Mouse (Mus musculus) cerebellum, postnatal 4 days (tissue): ENCODE data around the gene Mcub.

Experiments used
- DNase-seq, 2 experiments: peaks; one replicate each; pipeline ENCODE4 v3.0.0; 2022; ENCODE audit warnings: low spot score in 2 of 2, mixed read lengths in 1 of 2

The Mcub gene

GRCm38 (mm10) chr3:129949158-129949773 is 20.7 kb downstream of the Mcub start:
- DNase-seq: no peak

- no peak for DNase-seq
Observed at GRCm38 (mm10) chr3:129948359-129948758, 21.6 kb downstream of the Mcub start.

DNA sequence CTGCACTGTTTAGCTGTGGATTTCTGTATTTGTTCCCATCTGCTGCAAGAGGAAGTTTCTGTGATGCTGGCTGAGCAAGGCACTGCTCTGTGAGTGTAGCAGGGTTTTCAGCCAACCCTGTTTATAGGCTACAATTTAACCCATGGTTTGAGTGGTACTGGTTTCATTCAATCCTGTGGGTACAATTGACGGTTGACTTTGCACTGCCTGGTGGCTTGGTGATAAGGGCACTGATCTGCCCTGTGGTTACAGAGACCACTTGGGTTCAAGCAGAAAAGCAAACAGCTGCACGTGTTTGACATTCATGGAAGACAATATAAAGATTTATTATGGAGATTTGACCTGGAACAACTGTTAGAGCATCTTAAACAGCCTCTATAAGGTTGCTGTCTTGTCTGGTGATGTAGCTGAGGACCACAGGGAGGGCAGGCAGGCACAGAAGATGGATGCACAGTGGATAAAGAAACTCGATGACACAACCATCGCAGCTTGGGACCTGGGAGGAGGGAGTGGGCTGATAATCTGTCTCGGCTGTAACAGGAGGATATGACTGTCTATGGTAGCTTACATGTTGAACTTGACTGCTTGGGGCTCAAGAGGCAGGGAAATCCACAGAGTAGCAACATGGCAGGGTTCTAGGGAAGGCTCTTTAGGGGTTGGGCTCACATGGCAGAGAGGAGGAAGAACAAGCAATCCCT is 23.6 kb downstream of the Mcub start:
- no peak for DNase-seq

DNA sequence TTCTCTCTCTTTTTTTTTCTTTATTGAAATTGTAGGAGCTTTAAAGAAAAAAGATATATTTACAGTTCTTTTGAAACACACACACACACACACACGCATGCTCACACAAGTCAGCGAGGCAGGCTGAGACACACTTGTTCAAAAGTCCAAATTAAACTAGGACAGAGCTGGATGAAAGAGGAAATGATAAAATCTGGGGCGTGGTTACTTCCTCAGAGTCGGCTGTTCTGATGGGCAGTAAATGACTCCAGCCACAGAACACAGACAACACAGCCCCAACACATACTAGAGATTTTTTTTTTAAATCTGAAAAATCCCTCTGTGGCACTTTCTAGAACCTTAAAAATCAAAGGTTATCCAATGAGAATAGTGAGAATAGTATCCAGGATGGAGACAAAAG is 26.2 kb downstream of the Mcub start:
- no peak for DNase-seq

- no peak for DNase-seq
Observed at GRCm38 (mm10) chr3:129941291-129941690, 28.7 kb downstream of the Mcub start.

DNA sequence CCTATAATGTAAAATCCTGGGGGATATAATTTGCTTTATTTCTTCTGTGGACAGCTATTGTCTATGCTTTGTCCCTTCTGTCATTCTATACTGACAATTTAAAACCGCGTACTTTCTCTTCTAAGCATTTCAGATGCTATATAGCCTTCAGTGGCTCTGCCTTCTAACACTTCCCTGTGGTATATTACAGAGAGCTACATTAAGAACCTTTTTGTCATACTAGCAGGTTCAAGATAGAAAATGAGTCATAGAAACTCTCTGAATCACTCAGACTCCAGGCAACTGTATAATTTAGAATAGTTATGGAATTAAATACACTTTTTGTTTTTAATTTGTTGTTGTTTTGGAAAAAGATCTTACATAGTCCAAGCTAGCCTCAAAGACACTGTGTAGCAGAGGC is 29.2 kb downstream of the Mcub start:
- no peak for DNase-seq

DNA sequence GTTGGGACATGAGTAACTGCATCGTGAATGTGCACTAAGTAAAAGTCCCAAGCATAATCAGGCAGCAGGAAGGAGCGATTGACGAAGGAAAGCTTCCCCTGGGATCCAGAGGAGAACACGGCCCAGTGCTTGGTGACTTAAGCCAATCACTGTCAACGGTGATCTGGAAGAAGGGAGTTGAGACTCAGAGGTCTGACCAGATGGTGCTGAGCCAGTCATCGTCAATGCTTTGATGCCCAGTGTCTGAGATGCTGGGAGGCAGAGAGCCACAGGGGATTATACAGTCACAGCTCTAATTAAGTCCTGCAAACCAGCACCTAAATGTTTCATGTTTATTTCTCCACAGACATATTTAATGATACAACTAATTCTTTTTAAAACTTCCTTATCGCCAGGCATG is 30.9 kb downstream of the Mcub start:
- no peak for DNase-seq

DNA sequence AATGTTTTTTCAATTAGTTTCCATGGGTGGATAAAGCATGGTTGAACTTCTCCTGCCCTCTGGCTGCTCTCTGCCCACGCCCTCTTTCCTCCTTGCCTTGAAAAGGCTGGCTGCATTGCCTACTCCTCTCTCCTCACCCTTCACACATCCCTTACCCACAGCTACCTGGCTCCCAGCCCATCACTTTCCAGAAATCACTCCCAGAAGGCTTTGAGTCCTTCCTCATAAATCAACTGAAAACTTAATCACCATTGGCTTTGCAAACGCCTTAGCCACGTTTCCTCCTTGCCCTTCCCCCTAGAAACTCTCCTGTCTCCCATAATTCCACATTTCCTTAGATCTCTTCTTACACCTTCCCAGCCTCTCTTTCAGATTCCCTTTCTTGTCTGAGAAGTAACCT is 32.2 kb downstream of the Mcub start:
- no peak for DNase-seq

DNA sequence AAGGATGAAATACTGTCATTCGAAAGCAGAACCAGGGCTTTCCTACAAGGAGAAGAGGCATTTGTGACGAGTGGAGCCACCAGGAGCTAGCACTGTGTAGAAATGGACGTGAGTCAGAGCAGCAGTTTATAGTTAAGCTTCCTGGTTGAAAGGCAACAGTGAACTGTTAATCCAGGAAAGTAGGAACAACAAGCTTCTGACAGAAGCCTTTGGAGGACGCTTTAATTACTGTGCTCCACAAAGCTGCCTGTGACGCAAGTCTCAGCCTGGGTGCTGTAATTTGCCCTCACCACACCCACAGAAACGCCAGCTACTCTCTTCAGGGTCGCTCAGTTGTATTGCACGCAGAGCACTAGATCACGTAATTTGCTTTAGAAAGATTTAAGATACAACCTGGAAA is 33.4 kb downstream of the Mcub start:
- DNase-seq: no peak

DNA sequence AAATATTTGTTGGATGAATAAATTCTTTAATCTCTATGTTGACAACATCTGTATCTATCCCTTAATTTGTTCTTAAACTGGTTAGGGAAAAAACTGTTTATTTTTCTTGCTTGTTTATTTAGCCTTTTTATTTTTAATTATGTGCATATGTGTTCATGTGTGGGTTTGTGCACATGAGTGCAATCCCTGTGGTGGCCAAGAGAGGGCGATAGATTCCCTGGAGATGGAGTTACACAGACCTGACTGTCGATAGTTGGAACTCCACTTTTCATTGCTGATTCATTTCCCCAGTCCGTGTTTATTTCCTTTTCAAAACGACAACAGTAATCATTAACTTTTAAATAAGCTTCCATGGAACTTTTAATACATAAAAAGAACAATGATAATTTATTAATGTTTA is 37.6 kb downstream of the Mcub start:
- peak in 1 of 2 experiments; percentile 11 for DNase-seq

- DNase-seq: no peak
Observed at GRCm38 (mm10) chr3:129930213-129930778, 39.7 kb downstream of the Mcub start.

- no peak for DNase-seq
Observed at GRCm38 (mm10) chr3:129925861-129926260, 44.1 kb downstream of the Mcub start.

GRCm38 (mm10) chr3:129923581-129923980 is 46.4 kb downstream of the Mcub start:
- no peak for DNase-seq

GRCm38 (mm10) chr3:129918434-129918833 is 51.6 kb downstream of the Mcub start:
- DNase-seq: peak; percentile 52 to 70

- no peak for DNase-seq
Observed at GRCm38 (mm10) chr3:129917424-129917823, 52.6 kb downstream of the Mcub start.

GRCm38 (mm10) chr3:129913241-129913640 is 56.8 kb downstream of the Mcub start:
- DNase-seq: no peak

DNA sequence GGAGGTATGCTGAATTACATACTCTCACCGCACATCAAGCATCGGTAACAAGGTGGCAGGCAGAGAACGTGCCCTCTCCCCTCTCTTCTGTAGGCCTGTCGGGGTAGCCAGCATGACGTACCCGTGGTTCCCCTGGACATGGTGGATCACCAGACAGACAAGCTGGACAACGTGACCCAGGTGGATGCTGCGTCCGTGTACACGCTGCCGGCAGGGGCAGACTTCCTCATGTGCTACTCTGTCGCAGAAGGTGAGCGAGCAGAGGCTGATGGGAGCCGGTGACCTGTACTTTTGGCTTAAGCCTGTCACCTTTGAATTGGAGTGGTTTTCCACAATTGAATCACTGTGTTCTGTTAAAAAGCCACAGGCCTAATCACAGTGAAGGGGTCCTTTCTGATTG is 58.0 kb downstream of the Mcub start:
- no peak for DNase-seq

GRCm38 (mm10) chr3:129904381-129905132 is 65.4 kb downstream of the Mcub start:
- DNase-seq: no peak

- DNase-seq: no peak
Observed at GRCm38 (mm10) chr3:129903866-129904265, 66.1 kb downstream of the Mcub start.

- DNase-seq: no peak
Observed at GRCm38 (mm10) chr3:129903369-129903768, 66.6 kb downstream of the Mcub start.

DNA sequence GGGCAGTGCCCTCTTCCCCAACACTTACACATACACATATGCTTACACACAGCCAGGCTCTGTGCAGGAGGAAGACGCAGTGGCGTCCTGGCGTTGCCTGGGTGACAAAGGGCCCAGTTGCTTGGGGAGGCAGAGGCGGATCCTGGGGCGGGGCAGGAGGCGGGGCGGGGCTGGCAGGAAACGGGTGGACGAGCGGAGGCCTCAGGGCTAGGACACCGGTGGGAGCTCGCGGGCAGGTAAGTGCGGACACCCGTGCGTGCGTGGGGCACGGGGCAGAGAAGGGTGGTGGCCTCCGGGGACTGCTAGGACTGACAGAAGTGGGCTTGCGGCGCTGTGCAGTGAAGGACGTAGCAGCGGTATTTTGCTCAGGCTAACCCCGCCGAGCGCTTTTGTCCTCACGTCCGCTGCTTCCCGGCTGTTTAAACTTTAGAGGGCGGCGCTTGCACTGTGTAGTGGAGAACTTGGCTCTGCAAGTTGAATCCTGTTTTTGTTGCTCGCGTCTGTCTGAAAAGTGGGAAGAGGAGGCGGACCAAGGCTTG is 68.7 kb downstream of the Mcub start, which contains the start of gene Casp6:
TSS of gene Casp6 (plus strand) at position 155 of the 539 bp plus-strand sequence.
- peak; percentile 29 to 49 for DNase-seq

DNA sequence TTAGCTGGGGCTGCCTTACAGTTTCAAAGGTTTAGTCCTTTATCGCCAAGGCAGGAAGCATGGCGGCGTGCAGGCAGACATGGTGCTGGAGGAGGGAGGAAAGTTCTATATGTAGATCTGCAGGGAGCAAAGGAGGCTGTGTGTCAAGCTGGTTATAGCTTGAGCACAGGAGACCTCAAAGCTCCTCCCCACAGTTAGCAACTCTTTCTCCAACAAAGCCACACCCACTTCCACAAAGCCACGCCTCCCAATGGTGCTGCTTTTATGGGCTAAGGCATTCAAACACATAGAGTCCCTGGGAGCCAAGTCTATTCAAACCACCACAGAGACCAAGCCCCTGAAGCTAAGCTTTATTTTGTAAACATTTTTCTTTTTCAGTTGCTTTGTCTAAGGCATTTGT is 71.1 kb downstream of the Mcub start:
- DNase-seq: no peak
